Mouse (Mus musculus): ENCODE measurements around the gene Cdt1.

GRCm38 (mm10) chr8:122580926-122581325 lies 13.1 kb downstream of the Cdt1 start:
- no peak for TF ChIP-seq CTCF (IDR thresholded peaks at IDR 0.05; ENCODE audit: borderline replicate concordance, insufficient read depth, low read depth, low read length)
- TF ChIP-seq POLR2A (IDR thresholded peaks at IDR 0.05; ENCODE audit: borderline replicate concordance, insufficient read depth, low read length), result no peak
